Mouse (Mus musculus) inflammation-experienced regulatory T-cells (primary cell): ENCODE results near the gene Nfyb. TPM values are rescaled to one million over a fixed set of nuclear protein-coding genes. Genes with fewer than 3 reads are reported as not detected.

Experiments used
- polyA plus RNA-seq, 2 experiments: library from polyadenylated mRNA; unstranded; fragments of 100-300 nt; shearing (Covaris generic); gene quantifications; one replicate each; pipeline ENCODE4 v1.2.1; 2017

The Nfyb gene
- 10 to 100 TPM; 66.3 to 70.2 TPM for polyA plus RNA-seq

GRCm38 (mm10) chr10:82763840-82764631 lies at the start of gene Nfyb:
Gene Nfyb, minus strand, starts transcription at chr10:82764144.

Other genes starting within 250 kb of the Nfyb start
- gene 1190007I07Rik, start 140.9 kb downstream of the Nfyb start, polyA plus RNA-seq = 10 to 100 TPM; 33.9 to 39.1 TPM
- gene Tdg, start 134.3 kb downstream of the Nfyb start, polyA plus RNA-seq = 10 to 100 TPM; 39.3 to 39.5 TPM
- gene Glt8d2, start 73.5 kb downstream of the Nfyb start, polyA plus RNA-seq = under 1 TPM; 0.59 to 0.66 TPM
- gene Hcfc2, start 68.0 kb downstream of the Nfyb start, polyA plus RNA-seq = 10 to 100 TPM; 30.6 to 31.3 TPM
- 10 to 100 TPM; 54.0 to 76.4 TPM for gene Txnrd1, start 69.8 kb upstream of the Nfyb start, polyA plus RNA-seq
- not detected for gene Eid3, start 102.5 kb upstream of the Nfyb start, polyA plus RNA-seq
- 1 to 10 TPM in 1 of 2 experiments, under 1 TPM in 1; 0.19 to 1.1 TPM for gene Chst11, start 221.4 kb upstream of the Nfyb start, polyA plus RNA-seq